Mouse (Mus musculus): ENCODE measurements at regions not wholly inside any gene's neighbourhood (a gene's known extent, or its start where the extent isn't known, plus 50 kb on each side); places are given as distances from the start of the nearest gene placed in this dataset.

GRCm38 (mm10) chr12:65413034-65413700 lies 187.8 kb downstream of the Wdr20rt start:
- H3K4me3 ChIP-seq (replicated peaks; ENCODE audit: low read length), result no peak overlapping the region
- H3K27me3 ChIP-seq (replicated peaks; ENCODE audit: control insufficient read depth, insufficient read depth, low read length), result no peaks in the 10 kb centered on the region
- 61% methylated on average over 9 of the region's 9 CpGs for WGBS
- 0 out of 2 replicates have a peak, but pooled peaks cover 7% of the 10 kb centered on the region for H3K4me1 ChIP-seq (replicated peaks; ENCODE audit: control insufficient read depth, insufficient read depth, low read length)
- no peaks in the 10 kb centered on the region for H3K9me3 ChIP-seq (ENCODE audit: control insufficient read depth, low read length)
- H3K9ac ChIP-seq (replicated peaks; ENCODE audit: low read depth, low read length), result no peak overlapping the region
- peak; percentile 43 for ATAC-seq
- no peak overlapping the region for H3K4me2 ChIP-seq (ENCODE audit: low read length)
- H3K27ac ChIP-seq (ENCODE audit: low read length), result no peak overlapping the region
- no peaks in the 10 kb centered on the region for H3K36me3 ChIP-seq (ENCODE audit: control insufficient read depth, insufficient read depth)

GRCm38 (mm10) chr12:65414393-65414792 lies 189.1 kb downstream of the Wdr20rt start:
- Histone ChIP-seq H3K27me3 (replicated peaks; ENCODE audit: control insufficient read depth, insufficient read depth, low read length) (no peaks in the 10 kb centered on the region), H3K9me3 (ENCODE audit: control insufficient read depth, low read length) (no peaks in the 10 kb centered on the region), H3K4me1 (replicated peaks; ENCODE audit: control insufficient read depth, insufficient read depth, low read length) (0 out of 2 replicates have a peak, but pooled peaks cover 7% of the 10 kb centered on the region), H3K27ac (ENCODE audit: low read length) (no peak overlapping the region), H3K36me3 (ENCODE audit: control insufficient read depth, insufficient read depth) (no peaks in the 10 kb centered on the region), H3K9ac (replicated peaks; ENCODE audit: low read depth, low read length) (no peak overlapping the region), H3K4me2 (ENCODE audit: low read length) (no peak overlapping the region), H3K4me3 (replicated peaks; ENCODE audit: low read length) (no peak overlapping the region)
- ATAC-seq, result peak; percentile 95
- WGBS, result 34% methylated on average over 4 of the region's 4 CpGs

GRCm38 (mm10) chr12:65416909-65417308 lies 191.6 kb downstream of the Wdr20rt start:
- no peaks in the 10 kb centered on the region for H3K27me3 ChIP-seq (replicated peaks; ENCODE audit: control insufficient read depth, insufficient read depth, low read length)
- H3K4me2 ChIP-seq (ENCODE audit: low read length), result no peak overlapping the region
- no peaks in the 10 kb centered on the region for H3K36me3 ChIP-seq (ENCODE audit: control insufficient read depth, insufficient read depth)
- no peak overlapping the region for H3K27ac ChIP-seq (ENCODE audit: low read length)
- ATAC-seq, result no peak
- 85% methylated on average over 5 of the region's 5 CpGs for WGBS
- H3K4me1 ChIP-seq (replicated peaks; ENCODE audit: control insufficient read depth, insufficient read depth, low read length), result 0 out of 2 replicates have a peak, but pooled peaks cover 7% of the 10 kb centered on the region
- no peak overlapping the region for H3K9ac ChIP-seq (replicated peaks; ENCODE audit: low read depth, low read length)
- no peak overlapping the region for H3K4me3 ChIP-seq (replicated peaks; ENCODE audit: low read length)
- H3K9me3 ChIP-seq (ENCODE audit: control insufficient read depth, low read length), result no peaks in the 10 kb centered on the region

- Histone ChIP-seq H3K4me3 (replicated peaks; ENCODE audit: low read length) (no peak overlapping the region), H3K27me3 (replicated peaks; ENCODE audit: control insufficient read depth, insufficient read depth, low read length) (no peaks in the 10 kb centered on the region), H3K4me1 (replicated peaks; ENCODE audit: control insufficient read depth, insufficient read depth, low read length) (no peaks in the 10 kb centered on the region), H3K9me3 (ENCODE audit: control insufficient read depth, low read length) (no peaks in the 10 kb centered on the region), H3K27ac (ENCODE audit: low read length) (no peak overlapping the region), H3K36me3 (ENCODE audit: control insufficient read depth, insufficient read depth) (no peaks in the 10 kb centered on the region), H3K9ac (replicated peaks; ENCODE audit: low read depth, low read length) (no peak overlapping the region), H3K4me2 (ENCODE audit: low read length) (no peak overlapping the region)
- 88% methylated on average over 7 of the region's 7 CpGs for WGBS
- ATAC-seq, result no peak
These were observed 194.8 kb downstream of the Wdr20rt start for GRCm38 (mm10) chr12:65420127-65420526.

GRCm38 (mm10) chr12:65424506-65424905 lies 199.2 kb downstream of the Wdr20rt start:
- Histone ChIP-seq H3K4me1 (replicated peaks; ENCODE audit: control insufficient read depth, insufficient read depth, low read length) (peaks cover 6% of the 10 kb centered on the region), H3K27ac (ENCODE audit: low read length) (no peak overlapping the region), H3K9ac (replicated peaks; ENCODE audit: low read depth, low read length) (no peak overlapping the region), H3K4me2 (ENCODE audit: low read length) (no peak overlapping the region), H3K9me3 (ENCODE audit: control insufficient read depth, low read length) (no peaks in the 10 kb centered on the region), H3K27me3 (replicated peaks; ENCODE audit: control insufficient read depth, insufficient read depth, low read length) (no peaks in the 10 kb centered on the region), H3K36me3 (ENCODE audit: control insufficient read depth, insufficient read depth) (no peaks in the 10 kb centered on the region), H3K4me3 (replicated peaks; ENCODE audit: low read length) (no peak overlapping the region)
- 96% methylated on average over 2 of the region's 2 CpGs for WGBS
- no peak for ATAC-seq

- Histone ChIP-seq H3K27me3 (replicated peaks; ENCODE audit: control insufficient read depth, insufficient read depth, low read length) (no peaks in the 10 kb centered on the region), H3K27ac (ENCODE audit: low read length) (no peak overlapping the region), H3K9ac (replicated peaks; ENCODE audit: low read depth, low read length) (no peak overlapping the region), H3K36me3 (ENCODE audit: control insufficient read depth, insufficient read depth) (no peaks in the 10 kb centered on the region), H3K4me3 (replicated peaks; ENCODE audit: low read length) (no peak overlapping the region), H3K4me2 (ENCODE audit: low read length) (no peak overlapping the region), H3K4me1 (replicated peaks; ENCODE audit: control insufficient read depth, insufficient read depth, low read length) (peaks cover 6% of the 10 kb centered on the region), H3K9me3 (ENCODE audit: control insufficient read depth, low read length) (no peaks in the 10 kb centered on the region)
- no peak for ATAC-seq
- 92% methylated on average over 2 of the region's 2 CpGs for WGBS
These were observed 200.1 kb downstream of the Wdr20rt start for GRCm38 (mm10) chr12:65425440-65425839.

GRCm38 (mm10) chr12:65426884-65427283 lies 201.6 kb downstream of the Wdr20rt start:
- H3K4me2 ChIP-seq (ENCODE audit: low read length), result 0 out of 2 replicates have a peak overlapping the region, but pooled peaks have one; percentile 8
- no peak for ATAC-seq

GRCm38 (mm10) chr12:65428214-65428981 lies 203.1 kb downstream of the Wdr20rt start:
- Histone ChIP-seq H3K36me3 (ENCODE audit: control insufficient read depth, insufficient read depth) (no peaks in the 10 kb centered on the region), H3K4me2 (ENCODE audit: low read length) (peak overlapping the region; percentile 6; the same call in 1 of the 2 replicates), H3K4me1 (replicated peaks; ENCODE audit: control insufficient read depth, insufficient read depth, low read length) (peaks cover 6% of the 10 kb centered on the region), H3K27ac (ENCODE audit: low read length) (no peak overlapping the region), H3K9ac (replicated peaks; ENCODE audit: low read depth, low read length) (no peak overlapping the region), H3K9me3 (ENCODE audit: control insufficient read depth, low read length) (no peaks in the 10 kb centered on the region), H3K27me3 (replicated peaks; ENCODE audit: control insufficient read depth, insufficient read depth, low read length) (no peaks in the 10 kb centered on the region), H3K4me3 (replicated peaks; ENCODE audit: low read length) (no peak overlapping the region)
- ATAC-seq, result peak; percentile 23; the same call in 1 of the 2 replicates
- WGBS, result 45% methylated on average over 23 of the region's 23 CpGs

More at GRCm38 (mm10) chr12:65426884-65427283, 201.6 kb downstream of the Wdr20rt start:
- Histone ChIP-seq H3K4me3 (replicated peaks; ENCODE audit: low read length) (no peak overlapping the region), H3K36me3 (ENCODE audit: control insufficient read depth, insufficient read depth) (no peaks in the 10 kb centered on the region), H3K27ac (ENCODE audit: low read length) (no peak overlapping the region), H3K27me3 (replicated peaks; ENCODE audit: control insufficient read depth, insufficient read depth, low read length) (no peaks in the 10 kb centered on the region), H3K4me1 (replicated peaks; ENCODE audit: control insufficient read depth, insufficient read depth, low read length) (peaks cover 6% of the 10 kb centered on the region), H3K9ac (replicated peaks; ENCODE audit: low read depth, low read length) (no peak overlapping the region), H3K9me3 (ENCODE audit: control insufficient read depth, low read length) (no peaks in the 10 kb centered on the region)
- 57% methylated on average over 11 of the region's 11 CpGs for WGBS

GRCm38 (mm10) chr12:65450845-65451244 lies 225.5 kb downstream of the Wdr20rt start:
- Histone ChIP-seq H3K4me1 (replicated peaks; ENCODE audit: control insufficient read depth, insufficient read depth, low read length) (no peaks in the 10 kb centered on the region), H3K36me3 (ENCODE audit: control insufficient read depth, insufficient read depth) (no peaks in the 10 kb centered on the region), H3K9ac (replicated peaks; ENCODE audit: low read depth, low read length) (no peak overlapping the region), H3K4me2 (ENCODE audit: low read length) (no peak overlapping the region), H3K9me3 (ENCODE audit: control insufficient read depth, low read length) (no peaks in the 10 kb centered on the region), H3K27ac (ENCODE audit: low read length) (no peak overlapping the region), H3K27me3 (replicated peaks; ENCODE audit: control insufficient read depth, insufficient read depth, low read length) (no peaks in the 10 kb centered on the region), H3K4me3 (replicated peaks; ENCODE audit: low read length) (no peak overlapping the region)
- 75% methylated on average over 4 of the region's 4 CpGs for WGBS
- ATAC-seq, result no peak
